Mouse (Mus musculus): ENCODE results near the gene Prpf31.
"Not testable (repeated sequence)": the region's sequence is repeated elsewhere in the genome, so short reads cannot be mapped to it uniquely, and the experiment has no call there.

The Prpf31 gene

GRCm38 (mm10) chr7:3629543-3630477, at the start of gene Prpf31, which contains the start of gene Tfpt:
Prpf31 (plus strand) TSS chr7:3629985.
Tfpt (minus strand) TSS chr7:3629929.
- DNase-seq: peak; percentile 89

DNA sequence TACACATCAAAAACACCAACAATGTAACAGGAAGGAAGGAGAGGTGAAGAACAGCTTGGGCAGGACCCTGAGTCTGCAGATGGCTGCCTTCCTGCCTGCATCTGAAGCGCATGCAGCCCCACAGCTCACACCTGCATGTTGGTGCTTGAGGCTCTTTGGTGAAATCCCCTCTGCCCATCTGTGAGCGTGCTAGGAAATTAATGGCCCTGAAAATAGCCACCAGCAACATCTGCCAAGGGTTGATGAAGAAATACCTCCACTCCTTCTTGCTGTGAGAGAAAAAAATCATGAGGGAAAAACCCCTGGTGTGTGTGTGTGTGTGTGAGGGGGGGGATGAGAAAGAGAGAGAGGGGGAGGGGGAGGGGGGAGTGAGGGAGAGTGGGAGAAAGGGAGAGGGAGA, 49.8 kb upstream of the Prpf31 start:
- DNase-seq: peak in 1 of 2 experiments; percentile 8

DNA sequence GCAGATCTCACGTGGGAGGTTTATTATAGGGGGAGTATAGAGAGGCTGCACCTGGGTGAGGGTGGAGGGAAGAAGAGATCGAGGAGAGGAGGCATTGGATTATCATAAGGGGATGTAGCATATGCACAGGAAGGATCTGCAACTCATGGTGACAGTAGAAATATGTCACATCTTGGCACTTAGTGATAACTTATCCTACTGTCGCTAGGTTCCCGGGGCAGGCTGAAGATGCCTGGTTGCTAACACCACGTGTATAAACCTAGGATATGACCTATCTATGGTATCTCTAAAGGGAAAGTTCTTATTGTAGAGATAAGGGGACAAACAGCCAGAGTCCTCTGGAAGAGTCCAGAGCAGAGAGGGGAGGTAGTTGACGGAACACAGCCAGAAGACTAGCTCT, 44.0 kb upstream of the Prpf31 start:
- no peak for DNase-seq

- no peak for DNase-seq
Observed at GRCm38 (mm10) chr7:3586255-3586654, 43.5 kb upstream of the Prpf31 start.

DNA sequence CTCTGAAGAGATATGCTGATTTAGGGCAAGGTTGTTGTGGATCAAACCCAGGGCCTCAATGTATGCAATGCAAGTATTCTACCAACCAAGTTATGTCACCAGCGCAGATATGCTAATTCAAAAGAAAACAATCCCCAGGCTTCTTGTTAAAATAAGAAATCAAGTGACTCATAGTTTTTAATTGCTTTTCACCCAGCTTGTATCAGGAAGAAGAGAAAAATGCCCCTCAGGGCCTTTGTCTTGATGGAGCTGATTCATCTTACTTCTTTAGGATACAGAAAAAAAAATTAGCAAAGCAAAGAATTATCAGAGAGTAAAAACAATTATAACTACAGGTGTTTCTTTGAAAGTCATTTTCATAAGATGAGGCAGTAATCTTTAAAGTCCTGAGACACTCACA, 42.5 kb upstream of the Prpf31 start:
- no peak for DNase-seq

GRCm38 (mm10) chr7:3590550-3590949, 39.2 kb upstream of the Prpf31 start:
- DNase-seq: no peak

DNA sequence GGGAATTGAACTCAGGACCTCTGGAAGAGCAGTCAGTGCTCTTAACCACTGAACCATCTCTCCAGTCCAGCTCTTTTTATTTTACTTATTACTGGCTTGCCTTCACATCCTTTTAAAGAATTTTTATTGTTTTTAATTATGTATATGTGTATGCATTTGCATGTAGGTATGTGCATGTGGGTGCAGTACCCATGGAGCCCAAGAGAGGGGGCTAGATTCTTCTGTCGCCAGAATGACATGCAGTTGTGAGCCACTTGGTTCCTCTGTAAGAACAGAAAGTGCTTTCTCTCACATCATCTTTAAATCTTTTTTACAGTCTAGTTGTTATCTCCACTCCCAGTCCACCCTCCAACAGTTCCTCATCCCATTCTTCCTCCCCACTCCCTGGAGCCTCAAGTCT, 38.3 kb upstream of the Prpf31 start:
- DNase-seq: no peak

- no peak for DNase-seq
Observed at GRCm38 (mm10) chr7:3593855-3594254, 35.9 kb upstream of the Prpf31 start.

DNA sequence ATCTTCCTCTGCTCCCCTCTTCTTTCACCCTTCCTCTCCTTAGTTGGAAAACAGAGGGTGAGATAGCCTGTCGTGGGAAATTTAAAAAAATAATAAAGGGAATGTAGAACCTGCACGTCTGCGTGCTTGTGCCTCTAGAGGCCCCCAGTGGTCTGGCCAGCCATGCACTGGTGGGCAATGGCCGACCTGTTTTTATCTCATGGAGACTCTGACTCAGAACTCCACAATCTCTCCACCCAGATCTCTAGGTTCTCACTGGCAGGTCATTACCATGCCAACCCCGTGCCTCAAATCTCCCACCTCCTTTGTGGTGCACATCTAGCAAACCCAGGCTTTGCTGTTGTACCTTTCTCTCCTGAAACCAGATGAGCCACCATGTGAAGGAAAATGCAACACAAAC, 35.1 kb upstream of the Prpf31 start:
- no peak for DNase-seq

DNA sequence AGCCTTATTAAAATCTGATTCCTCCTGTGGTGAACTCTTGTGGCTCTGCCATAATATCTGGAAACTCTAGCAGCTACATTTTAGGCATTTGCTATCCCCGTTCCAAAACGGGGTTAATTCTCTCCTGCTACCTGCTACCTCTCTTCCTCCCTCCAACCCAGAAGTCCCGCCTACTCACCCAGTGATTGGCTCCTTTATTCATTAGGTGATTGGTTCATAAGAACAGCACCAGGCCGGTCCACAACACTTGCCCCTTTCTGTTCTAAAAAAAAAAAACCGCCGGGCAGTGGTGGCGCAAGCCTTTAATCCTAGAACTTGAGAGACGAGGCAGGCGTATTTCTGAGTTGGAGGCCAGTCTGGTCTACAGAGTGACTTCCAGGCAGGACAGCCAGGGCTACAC, 34.6 kb upstream of the Prpf31 start:
- DNase-seq: no peak

GRCm38 (mm10) chr7:3597755-3598154, 32.0 kb upstream of the Prpf31 start:
- not testable (repeated sequence) for DNase-seq

DNA sequence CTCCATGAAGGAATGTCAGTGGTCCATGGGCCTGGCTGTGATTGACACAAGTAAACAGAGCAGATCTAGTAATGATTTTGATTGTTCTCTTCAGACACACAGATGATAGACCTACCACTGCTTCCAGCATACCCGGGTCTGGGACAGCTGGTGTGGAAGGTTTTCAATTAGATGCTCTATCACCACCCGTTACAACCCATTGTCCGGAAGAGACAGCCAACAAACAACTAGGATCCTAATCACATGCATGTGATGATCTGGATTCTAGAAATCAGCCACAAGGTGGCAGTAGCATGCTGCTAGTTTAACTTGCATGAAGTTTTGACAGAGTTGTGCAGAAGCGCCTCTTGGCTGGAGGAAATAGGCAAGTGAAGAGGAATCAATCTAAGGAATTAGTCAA, 28.7 kb upstream of the Prpf31 start:
- DNase-seq: peak; percentile 22 to 47

DNA sequence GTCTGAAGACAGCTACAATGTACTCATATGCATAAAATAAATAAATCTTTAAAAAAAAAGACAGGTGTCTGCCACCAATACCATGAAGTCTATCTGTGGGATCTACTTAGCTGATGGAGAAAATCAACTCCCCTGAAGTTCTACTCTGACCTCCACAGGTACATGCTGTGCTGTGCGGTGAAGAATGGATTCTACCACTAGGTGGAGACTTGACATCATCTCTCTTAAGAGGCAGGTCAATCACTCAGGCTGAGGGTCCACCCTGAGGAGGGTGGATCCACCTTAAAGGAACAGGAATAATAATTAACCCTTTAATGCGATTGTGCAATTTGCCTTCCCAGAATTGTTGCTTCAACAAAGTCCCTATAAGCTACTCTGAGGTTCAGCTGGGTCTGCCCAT, 23.0 kb upstream of the Prpf31 start:
- DNase-seq: peak in 1 of 2 experiments; percentile 11

DNA sequence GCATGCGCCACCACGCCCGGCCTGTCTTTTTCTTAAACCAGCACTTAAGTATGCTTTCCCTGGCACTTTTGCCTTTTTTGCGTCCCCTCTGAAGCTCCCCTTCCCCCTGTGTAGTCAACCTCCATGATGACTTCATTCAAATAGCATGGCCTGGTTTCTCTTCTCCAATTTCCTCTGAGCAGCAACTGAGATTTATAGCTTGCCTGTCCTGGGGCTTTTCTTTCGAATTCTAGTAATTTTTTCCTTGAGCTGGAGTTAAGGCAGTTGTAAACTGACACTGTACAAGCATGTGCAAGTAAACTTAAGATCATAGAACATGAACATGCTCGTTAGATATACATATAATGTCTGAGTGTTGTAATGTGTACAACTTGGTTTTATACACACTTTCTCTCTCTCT, 22.4 kb upstream of the Prpf31 start:
- DNase-seq: no peak

- no peak for DNase-seq
Observed at GRCm38 (mm10) chr7:3608668-3609067, 21.1 kb upstream of the Prpf31 start.

- DNase-seq: no peak
Observed at GRCm38 (mm10) chr7:3609082-3609481, 20.7 kb upstream of the Prpf31 start.

- DNase-seq: no peak
Observed at GRCm38 (mm10) chr7:3610437-3610836, 19.3 kb upstream of the Prpf31 start.

GRCm38 (mm10) chr7:3611006-3611405, 18.8 kb upstream of the Prpf31 start:
- no peak for DNase-seq

- DNase-seq: no peak
Observed at GRCm38 (mm10) chr7:3614021-3614420, 15.8 kb upstream of the Prpf31 start.

- no peak for DNase-seq
Observed at GRCm38 (mm10) chr7:3616057-3616388, 13.8 kb upstream of the Prpf31 start, which contains the start of gene Oscar. Oscar (minus strand) TSS chr7:3616157.

- peak in 1 of 2 experiments; percentile 24 for DNase-seq
Observed at GRCm38 (mm10) chr7:3616389-3617241, 13.2 kb upstream of the Prpf31 start.

GRCm38 (mm10) chr7:3617242-3617995, 12.4 kb upstream of the Prpf31 start, which contains the start of gene Ndufa3:
Ndufa3 (plus strand) TSS chr7:3617373.
- DNase-seq: peak; percentile 84 to 91

DNA sequence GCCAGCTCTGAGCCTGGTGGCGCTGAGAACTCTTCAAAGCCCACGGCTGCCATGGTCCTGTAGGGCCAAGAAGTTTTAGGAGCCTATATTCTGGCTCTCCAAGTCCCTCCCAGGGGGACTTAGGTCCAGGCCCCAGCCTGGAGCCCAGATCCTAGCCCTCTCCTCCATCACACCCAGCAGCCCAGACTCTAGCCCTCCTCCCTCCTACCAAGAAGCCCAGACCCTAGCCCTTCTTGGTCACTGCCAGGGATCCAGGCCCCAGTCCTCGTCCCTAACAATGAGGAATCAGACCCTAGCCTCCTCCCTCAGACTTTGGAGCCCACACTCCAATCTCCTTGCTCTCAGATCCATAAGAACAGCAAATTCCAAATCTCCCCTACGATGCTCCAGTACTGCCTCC, 755 bp upstream of the Prpf31 start:
- peak in 1 of 2 experiments; percentile 14 for DNase-seq
